Mouse (Mus musculus) hindbrain, embryonic 13.5 days (tissue): Measurements from ENCODE around the gene Ch25h. TPM values are rescaled to one million over a fixed set of nuclear protein-coding genes. Genes with fewer than 3 reads are reported as not detected.

Source experiments
- ATAC-seq: fragments of 200-750 bp; cut with Nextera tagmentation; 2 replicates; pipeline ENCODE4 v1.8.0; 2017; ENCODE audit warnings: moderate TSS enrichment; ENCODE audit not compliant: low FRiP score
- H3K27ac ChIP-seq: fragments of 300-500 bp; sonication (generic); 2 replicates; pipeline ENCODE4 v1.5.1; 2015; ENCODE audit warnings: inconsistent platforms, mild to moderate bottlenecking, moderate library complexity
- H3K27me3 ChIP-seq: fragments of 300-500 bp; sonication (generic); 2 replicates; pipeline ENCODE4 v1.6.1; 2015; ENCODE audit warnings: mild to moderate bottlenecking, inconsistent platforms
- H3K36me3 ChIP-seq: fragments of 300-500 bp; sonication (generic); 2 replicates; pipeline ENCODE4 v1.6.1; 2015; ENCODE audit warnings: mild to moderate bottlenecking, inconsistent platforms
- H3K4me1 ChIP-seq: fragments of 300-500 bp; sonication (generic); replicated peaks from 2 replicates; pipeline ENCODE4 v1.6.1; 2015; ENCODE audit warnings: inconsistent platforms
- H3K4me2 ChIP-seq: fragments of 300-500 bp; sonication (generic); 2 replicates; pipeline ENCODE4 v1.6.1; 2015; ENCODE audit warnings: inconsistent platforms, mild to moderate bottlenecking, moderate library complexity
- H3K4me3 ChIP-seq: fragments of 300-500 bp; sonication (generic); 2 replicates; pipeline ENCODE4 v1.5.1; 2015; ENCODE audit warnings: mild to moderate bottlenecking, inconsistent platforms
- H3K9ac ChIP-seq: fragments of 300-500 bp; sonication (generic); 2 replicates; pipeline ENCODE4 v1.6.1; 2015; ENCODE audit warnings: mild to moderate bottlenecking, inconsistent platforms
- H3K9me3 ChIP-seq: fragments of 300-500 bp; sonication (generic); 2 replicates; pipeline ENCODE4 v1.6.1; 2016; ENCODE audit warnings: inconsistent platforms
- WGBS: fragments of 180-500 bp; shearing (Covaris S2); methylation state at CpG from one replicate; pipeline ENCODE4 v1.1.7; 2015; 5-methylcytosine and 5-hydroxymethylcytosine counted together
- polyA plus RNA-seq: library from polyadenylated mRNA; unstranded; fragments of >200 nt; fragmentation: Nextera tagmentation; extraction: Ambion mirVana; gene quantifications from 2 replicates; pipeline ENCODE4 v1.2.1, GENCODE M21; 2015

Gene Ch25h
- polyA plus RNA-seq, 1 experiment from 2014 or later: 0.23 TPM

- Histone ChIP-seq H3K9me3 (no peaks in the 10 kb centered on the region), H3K9ac (no peak overlapping the region)
- WGBS: 81% methylated on average over 1 of the region's 1 CpGs
These were observed 24.1 kb downstream of the Ch25h start for GRCm38 (mm10) chr19:34450784-34451370.

GRCm38 (mm10) chr19:34448851-34449250 lies 26.1 kb downstream of the Ch25h start:
- no peak overlapping the region for H3K27ac ChIP-seq
- no peak overlapping the region for H3K4me2 ChIP-seq
- H3K9ac ChIP-seq: no peak overlapping the region
- no peak overlapping the region for H3K4me3 ChIP-seq
- no peaks in the 10 kb centered on the region for H3K27me3 ChIP-seq
- no peaks in the 10 kb centered on the region for H3K4me1 ChIP-seq
- 81% methylated on average over 1 of the region's 1 CpGs for WGBS
- ATAC-seq: no peak
- H3K36me3 ChIP-seq: no peaks in the 10 kb centered on the region
- no peaks in the 10 kb centered on the region for H3K9me3 ChIP-seq

More at GRCm38 (mm10) chr19:34450784-34451370, 24.1 kb downstream of the Ch25h start:
- no peaks in the 10 kb centered on the region for H3K4me1 ChIP-seq
- no peaks in the 10 kb centered on the region for H3K27me3 ChIP-seq
- no peak overlapping the region for H3K4me3 ChIP-seq
- no peaks in the 10 kb centered on the region for H3K36me3 ChIP-seq
- no peak for ATAC-seq
- H3K27ac ChIP-seq: no peak overlapping the region
- H3K4me2 ChIP-seq: no peak overlapping the region

- Histone ChIP-seq H3K27me3 (no peaks in the 10 kb centered on the region), H3K4me3 (no peak overlapping the region), H3K36me3 (no peaks in the 10 kb centered on the region), H3K4me1 (no peaks in the 10 kb centered on the region), H3K27ac (no peak overlapping the region), H3K9me3 (no peaks in the 10 kb centered on the region), H3K4me2 (no peak overlapping the region), H3K9ac (no peak overlapping the region)
- WGBS: 81% methylated on average over 4 of the region's 4 CpGs
- no peak for ATAC-seq
These were observed 29.5 kb downstream of the Ch25h start for GRCm38 (mm10) chr19:34445410-34446012.

- no peak for ATAC-seq
- H3K4me2 ChIP-seq: no peak overlapping the region
- H3K9me3 ChIP-seq: no peaks in the 10 kb centered on the region
- WGBS: 89% methylated on average over 3 of the region's 3 CpGs
- no peak overlapping the region for H3K4me3 ChIP-seq
- H3K36me3 ChIP-seq: no peaks in the 10 kb centered on the region
- H3K27me3 ChIP-seq: no peaks in the 10 kb centered on the region
- no peak overlapping the region for H3K27ac ChIP-seq
- no peak overlapping the region for H3K9ac ChIP-seq
- no peaks in the 10 kb centered on the region for H3K4me1 ChIP-seq
These were observed 30.2 kb downstream of the Ch25h start for GRCm38 (mm10) chr19:34444785-34445184.

- 90% methylated on average over 2 of the region's 2 CpGs for WGBS
- H3K36me3 ChIP-seq: no peaks in the 10 kb centered on the region
- H3K4me2 ChIP-seq: no peak overlapping the region
- H3K27me3 ChIP-seq: no peaks in the 10 kb centered on the region
- no peak for ATAC-seq
- no peak overlapping the region for H3K27ac ChIP-seq
- no peak overlapping the region for H3K9ac ChIP-seq
- no peaks in the 10 kb centered on the region for H3K9me3 ChIP-seq
- no peaks in the 10 kb centered on the region for H3K4me1 ChIP-seq
- no peak overlapping the region for H3K4me3 ChIP-seq
These were observed 33.0 kb downstream of the Ch25h start for GRCm38 (mm10) chr19:34441979-34442378.

- ATAC-seq: no peak
- H3K4me1 ChIP-seq: no peaks in the 10 kb centered on the region; the same call in 1 of the 2 replicates
- 54% methylated on average over 5 of the region's 5 CpGs for WGBS
- H3K36me3 ChIP-seq: no peaks in the 10 kb centered on the region
- no peak overlapping the region for H3K27ac ChIP-seq
- no peak overlapping the region for H3K4me2 ChIP-seq
- no peak overlapping the region for H3K4me3 ChIP-seq
- no peaks in the 10 kb centered on the region for H3K9me3 ChIP-seq
- no peaks in the 10 kb centered on the region for H3K27me3 ChIP-seq
- no peak overlapping the region for H3K9ac ChIP-seq
These were observed 39.8 kb downstream of the Ch25h start for GRCm38 (mm10) chr19:34435197-34435611.

- ATAC-seq: no peak
- WGBS: 78% methylated on average over 3 of the region's 3 CpGs
- Histone ChIP-seq H3K27me3 (no peaks in the 10 kb centered on the region), H3K9ac (no peak overlapping the region), H3K4me2 (no peak overlapping the region), H3K4me1 (no peaks in the 10 kb centered on the region; the same call in 1 of the 2 replicates), H3K9me3 (no peaks in the 10 kb centered on the region), H3K4me3 (no peak overlapping the region), H3K36me3 (no peaks in the 10 kb centered on the region), H3K27ac (no peak overlapping the region)
These were observed 43.6 kb downstream of the Ch25h start for GRCm38 (mm10) chr19:34431314-34431713.

- WGBS: 91% methylated on average over 4 of the region's 4 CpGs
- Histone ChIP-seq H3K4me3 (no peak overlapping the region), H3K36me3 (no peaks in the 10 kb centered on the region), H3K9me3 (no peaks in the 10 kb centered on the region), H3K27ac (no peak overlapping the region), H3K4me2 (no peak overlapping the region), H3K9ac (no peak overlapping the region), H3K27me3 (no peaks in the 10 kb centered on the region), H3K4me1 (no peaks in the 10 kb centered on the region)
- ATAC-seq: no peak
These were observed 51.1 kb downstream of the Ch25h start for GRCm38 (mm10) chr19:34423783-34424335.

Other genes starting within 250 kb of the Ch25h start
- 19.5 and 30.0 TPM in 2 replicates for gene Acta2, start 219.6 kb downstream of the Ch25h start, polyA plus RNA-seq
- 0.62 and 0.94 TPM in 2 replicates for gene Fas, start 184.5 kb downstream of the Ch25h start, polyA plus RNA-seq
- 23.4 and 24.4 TPM in 2 replicates for gene Lipa, start 52.3 kb upstream of the Ch25h start, polyA plus RNA-seq
- 2.7 and 3.8 TPM in 2 replicates for gene Ifit2, start 75.5 kb upstream of the Ch25h start, polyA plus RNA-seq
- gene Ifit3, start 108.4 kb upstream of the Ch25h start, polyA plus RNA-seq: 0.78 and 0.88 TPM in 2 replicates
- 0.60 and 1.00 TPM in 2 replicates for gene Ifit1bl1, start 126.8 kb upstream of the Ch25h start, polyA plus RNA-seq
- 0.14 and 0.27 TPM in 2 replicates for gene Ifit3b, start 132.8 kb upstream of the Ch25h start, polyA plus RNA-seq
- gene Ifit1bl2, start 165.6 kb upstream of the Ch25h start, polyA plus RNA-seq: 0.22 and 0.39 TPM in 2 replicates
- gene Ifit1, start 165.7 kb upstream of the Ch25h start, polyA plus RNA-seq: 0.23 and 0.34 TPM in 2 replicates